Mouse (Mus musculus) large intestine, adult 2 months (tissue): ENCODE results near the gene Cald1. TPM values are rescaled to one million over a fixed set of nuclear protein-coding genes. Genes with fewer than 3 reads are reported as not detected.

Source experiments
- DNase-seq: peaks from one replicate; pipeline ENCODE4 v3.0.0-alpha.2; 2012; ENCODE audit warnings: low read depth, low spot score
- whole genome bisulfite sequencing: fragments of 180-500 bp; shearing (Covaris S2); methylation state at CpG from one replicate; pipeline ENCODE4 v1.1.7; 2018; 5-methylcytosine and 5-hydroxymethylcytosine counted together
- polyA plus RNA-seq: library from polyadenylated mRNA; depleted of rRNA; stranded (reverse); fragments of >200 nt; gene quantifications from 2 replicates; pipeline ENCODE4 v1.2.3, GENCODE M21; 2012; rRNA removed

Gene Cald1
- polyA plus RNA-seq, 1 experiment: 16.2 TPM

DNA sequence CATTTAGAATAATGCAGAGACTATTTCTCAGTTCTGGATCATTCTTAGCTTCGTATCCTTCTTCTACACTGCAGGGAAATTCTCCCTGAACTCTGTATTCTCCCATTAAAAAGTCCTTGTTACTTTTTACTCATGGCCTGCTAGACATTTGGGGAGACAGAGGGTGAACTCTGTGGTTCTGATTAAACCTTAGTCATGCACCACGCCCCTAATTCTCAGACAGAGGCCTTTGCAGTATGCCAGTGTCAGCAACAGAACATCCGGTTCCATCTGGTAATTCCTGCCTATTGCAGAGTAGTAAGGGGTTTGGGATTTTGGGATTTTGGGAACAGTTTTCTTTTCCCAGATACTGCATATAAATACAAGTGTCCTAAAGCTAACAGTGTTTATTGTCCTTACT lies 198.6 kb downstream of the Cald1 start:
- WGBS: 56% methylated on average over 3 of the region's 3 CpGs
- DNase-seq: no peak

DNA sequence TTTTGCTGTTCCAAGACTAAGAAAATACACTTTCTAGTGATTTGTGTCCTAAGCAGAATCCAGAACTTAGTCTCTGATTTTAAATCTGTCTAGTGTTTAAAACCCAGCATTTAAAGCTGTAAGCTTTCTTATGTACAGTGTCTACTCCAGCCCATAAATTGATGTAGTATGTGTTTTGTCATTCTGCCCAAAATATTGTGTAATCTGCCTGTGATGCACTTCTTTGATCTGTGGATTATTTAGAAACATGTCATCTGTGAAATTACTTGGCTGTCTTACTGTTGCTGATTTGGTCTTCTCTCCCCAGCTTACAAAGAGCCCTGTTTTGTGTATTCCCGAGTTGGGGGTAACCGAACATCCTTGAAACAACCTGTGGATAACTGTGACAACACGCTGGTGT lies 199.6 kb downstream of the Cald1 start:
- DNase-seq: no peak
- 66% methylated on average over 3 of the region's 3 CpGs for WGBS

DNA sequence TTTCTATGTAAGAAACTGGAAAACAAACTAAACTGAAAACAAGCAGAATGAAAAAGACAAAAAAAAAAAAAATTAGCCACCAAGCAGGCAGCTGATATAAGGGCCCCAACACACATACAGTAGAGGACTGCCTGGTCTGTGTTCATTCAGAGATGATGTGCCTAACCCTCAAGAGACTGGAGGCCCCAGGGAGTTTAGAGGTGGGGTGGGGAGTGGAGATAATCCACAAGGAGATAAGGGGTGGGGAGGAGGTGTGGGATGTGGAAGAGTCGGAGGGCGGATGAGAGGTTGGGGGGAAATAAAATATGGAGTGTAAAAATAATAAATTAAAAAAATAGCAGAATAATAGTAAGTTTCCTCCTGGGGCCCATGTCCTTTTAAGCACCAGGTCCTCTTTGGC lies 207.3 kb downstream of the Cald1 start:
- WGBS: 74% methylated on average over 2 of the region's 2 CpGs
- DNase-seq: no peak

DNA sequence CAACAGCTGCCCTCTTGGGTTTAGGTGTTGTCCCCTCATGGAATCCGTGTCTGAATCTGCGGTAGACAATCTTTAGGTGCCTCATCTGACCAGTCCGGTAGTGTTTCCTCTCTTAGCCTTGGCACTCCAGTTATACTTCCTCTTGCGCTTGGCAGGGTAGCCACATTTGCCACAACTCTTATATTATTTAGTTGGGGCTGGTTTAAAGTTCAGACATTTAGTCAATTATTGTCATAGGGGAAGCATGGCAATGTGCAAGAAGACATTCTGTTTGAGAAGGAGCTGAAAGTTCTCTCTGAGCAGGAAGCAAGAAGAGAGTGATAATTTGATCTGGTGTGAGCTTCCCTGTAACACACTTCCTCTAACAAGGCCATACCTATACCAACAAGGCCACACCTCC lies 212.4 kb downstream of the Cald1 start:
- no peak for DNase-seq
- WGBS: 41% methylated on average over 4 of the region's 4 CpGs

DNA sequence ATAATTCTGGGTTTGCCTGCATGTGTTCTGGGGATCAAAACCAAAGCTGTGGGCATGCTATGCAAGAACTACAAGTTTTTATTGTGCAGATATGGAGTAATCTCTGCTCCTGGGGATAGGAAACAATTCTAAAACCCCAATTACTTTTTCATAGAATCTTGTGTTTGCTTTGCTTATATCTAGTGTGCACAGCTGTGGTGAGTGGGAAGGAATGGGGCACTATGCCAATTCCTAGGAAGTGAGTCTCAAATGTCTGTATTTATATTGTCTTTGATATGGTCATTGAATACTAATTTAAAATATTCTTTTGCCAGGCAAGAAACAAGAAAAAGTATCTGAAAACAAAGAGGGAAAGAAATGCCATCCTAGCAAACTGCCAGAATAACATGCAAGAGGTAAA lies 226.1 kb downstream of the Cald1 start:
- no peak for DNase-seq

Other genes with a start within 250 kb of the Cald1 start
- 5.4 and 7.1 TPM in 2 replicates for gene Akr1b8, start 244.4 kb upstream of the Cald1 start, polyA plus RNA-seq
- gene Akr1b10, start 214.3 kb upstream of the Cald1 start, polyA plus RNA-seq: 11.6 and 13.4 TPM in 2 replicates
- 24.0 and 30.8 TPM in 2 replicates for gene Akr1b7, start 186.2 kb upstream of the Cald1 start, polyA plus RNA-seq
- 44.0 and 50.0 TPM in 2 replicates for gene Bpgm, start 122.3 kb upstream of the Cald1 start, polyA plus RNA-seq
- 0.91 and 1.0 TPM in 2 replicates for gene Agbl3, start 181.9 kb downstream of the Cald1 start, polyA plus RNA-seq